Mouse (Mus musculus): ENCODE data around the gene Flywch1.

DNA sequence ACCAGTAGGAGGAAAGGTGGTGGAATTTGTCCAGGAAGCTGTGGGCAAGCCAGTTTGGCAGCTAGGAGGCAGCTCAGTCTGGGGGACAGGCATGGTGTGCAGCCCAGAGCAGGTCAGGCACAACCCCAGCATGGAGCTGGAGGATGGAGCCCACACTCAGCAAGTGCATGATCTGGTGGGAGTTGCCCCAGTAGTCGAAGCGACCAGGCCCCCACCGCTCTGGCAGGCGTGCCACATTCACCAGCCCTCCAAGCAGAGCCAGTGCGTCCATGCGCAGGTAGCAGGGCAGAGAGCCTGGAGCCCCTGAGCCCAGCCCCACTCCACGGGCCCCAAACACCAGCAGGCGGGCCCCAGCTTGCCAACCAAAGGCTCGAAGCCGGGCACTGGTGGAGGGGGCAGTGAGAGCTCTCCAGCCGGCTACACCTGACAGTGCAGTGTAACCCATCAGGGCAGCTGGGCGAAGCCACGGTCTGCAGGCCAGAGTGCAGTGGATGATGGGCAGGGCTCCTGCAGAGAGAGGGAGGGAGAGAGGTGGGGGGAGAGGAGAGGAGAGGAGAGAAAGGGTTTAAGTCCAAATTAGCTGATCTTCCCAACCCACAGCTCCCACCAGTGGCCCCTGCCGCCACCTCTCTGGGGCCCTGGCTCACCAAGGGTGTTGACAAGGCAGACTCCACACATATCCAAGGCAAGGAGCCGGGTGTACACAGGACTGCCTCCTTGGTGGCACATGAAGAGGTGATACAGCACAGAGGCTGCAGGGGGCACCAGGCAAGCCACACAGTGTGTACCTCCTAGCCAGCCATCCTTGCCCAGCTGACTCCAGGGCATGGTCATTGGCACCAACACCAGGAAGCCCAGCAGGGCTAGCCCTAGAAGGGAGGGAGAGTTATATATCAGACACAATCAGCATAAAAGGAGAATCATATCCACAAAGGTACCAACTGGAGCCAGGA, 33.6 kb downstream of the Flywch1 start:
- TF ChIP-seq GATA1 (IDR thresholded peaks at IDR 0.05; ENCODE audit: borderline replicate concordance, low read length) = no peak
- no peak for TF ChIP-seq FLI1 (IDR thresholded peaks at IDR 0.05; ENCODE audit: low read length)

All from megakaryocyte, embryonic 14.5 days (primary cell).